In the genomic region with DNA sequence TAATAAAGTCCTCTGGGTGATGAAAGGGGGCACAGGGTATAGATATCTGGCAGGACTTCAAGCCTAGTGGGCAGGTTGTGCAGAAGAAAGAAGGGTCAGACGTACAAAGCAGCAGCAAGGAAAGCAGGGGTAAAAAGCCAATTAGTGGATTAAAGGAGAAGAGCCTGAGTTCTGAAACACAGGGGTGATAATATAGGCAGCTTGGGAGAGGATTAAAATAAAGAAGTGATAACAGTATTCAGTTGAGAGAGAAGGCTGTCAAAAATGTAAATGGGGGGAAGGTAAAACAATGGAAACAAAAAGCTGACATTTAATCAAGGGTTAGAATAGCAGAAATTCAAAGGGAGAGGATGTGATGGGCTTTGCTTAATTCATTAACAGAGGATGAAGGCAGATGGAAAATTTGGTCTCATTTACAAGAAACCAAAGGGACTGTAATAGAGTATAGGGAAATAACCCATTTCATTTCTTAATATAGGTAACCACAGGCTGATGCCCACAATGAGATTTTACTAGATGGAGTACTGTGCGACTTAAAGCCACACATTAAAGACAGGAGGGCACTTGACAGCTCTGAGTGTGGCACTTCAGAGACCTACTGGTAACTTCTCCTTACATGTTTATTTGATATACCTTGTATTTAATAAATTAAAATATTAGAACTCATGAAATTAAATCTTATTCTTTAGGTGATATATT, we compare ENCODE assay signal across 13 mouse cellular contexts.
"Had no signal": no experiment of that assay in that cellular context is flagged by ENCODE, and none has a peak within 500 bp of the region (broad histone marks: within the 10 kb centered on the region; RNA-seq: fewer than 3 reads in every experiment).

No protein-coding gene starts in this region.

- H3K4me3 ChIP-seq: kidney, embryonic 15.5 days; left cerebral cortex, adult 2 months; limb, embryonic 10.5 days; liver, embryonic 12.5 days; myocyte; neural tube, embryonic 15.5 days; stomach, embryonic 15.5 days had no signal

- H3K36me3 ChIP-seq: kidney, embryonic 15.5 days; limb, embryonic 10.5 days; liver, embryonic 12.5 days; neural tube, embryonic 15.5 days; stomach, embryonic 15.5 days had no signal

- ATAC-seq: liver, embryonic 12.5 days had no signal

- H3K9me3 ChIP-seq: kidney, embryonic 15.5 days; limb, embryonic 10.5 days; liver, embryonic 12.5 days; neural tube, embryonic 15.5 days; stomach, embryonic 15.5 days had no signal

- H3K4me2 ChIP-seq: kidney, embryonic 15.5 days; liver, embryonic 12.5 days; lung, embryonic 14.5 days; neural tube, embryonic 15.5 days; stomach, embryonic 15.5 days had no signal

- H3K9ac ChIP-seq: kidney, embryonic 15.5 days; liver, embryonic 12.5 days; lung, embryonic 14.5 days; neural tube, embryonic 15.5 days; stomach, embryonic 15.5 days had no signal

- H3K4me1 ChIP-seq: kidney, embryonic 15.5 days; limb, embryonic 10.5 days; liver, embryonic 12.5 days; neural tube, embryonic 15.5 days; stomach, embryonic 15.5 days had no signal

- DNase-seq: kidney, adult 2 months; kidney, postnatal 14 days; lung, embryonic 14.5 days; lung, postnatal 10 days; lung, postnatal 4 days; thymus, postnatal 4 days had no signal

- H3K27me3 ChIP-seq: kidney, embryonic 15.5 days; liver, embryonic 12.5 days; neural tube, embryonic 15.5 days; stomach, embryonic 15.5 days had no signal

- H3K27ac ChIP-seq: kidney, embryonic 15.5 days; left cerebral cortex, adult 2 months; limb, embryonic 10.5 days; liver, embryonic 12.5 days; neural tube, embryonic 15.5 days; stomach, embryonic 15.5 days had no signal
